Mouse (Mus musculus) kidney, postnatal 36 days (tissue): Measurements from ENCODE around the gene Mbd3l2.
"Not testable (repeated sequence)": the region's sequence is repeated elsewhere in the genome, so short reads cannot be mapped to it uniquely, and the experiment has no call there.

Experiments
- DNase-seq, 2 experiments: peaks; one replicate each; pipeline ENCODE4 v3.0.0; 2021 to 2022; ENCODE audit warnings: mixed read lengths in 2 of 2

The Mbd3l2 gene

GRCm38 (mm10) chr9:18430354-18430753, at the start of gene Mbd3l2:
Mbd3l2 (plus strand) TSS chr9:18430654.
- DNase-seq: no peak

- DNase-seq: peak in 1 of 2 experiments; percentile 12
These were observed 44.7 kb upstream of the Mbd3l2 start for GRCm38 (mm10) chr9:18385782-18386181.

- DNase-seq: no peak
These were observed 30.8 kb upstream of the Mbd3l2 start for GRCm38 (mm10) chr9:18399629-18400028.

- DNase-seq: not testable (repeated sequence)
These were observed 27.6 kb upstream of the Mbd3l2 start, which contains the start of gene Naalad2 for GRCm38 (mm10) chr9:18402895-18403294. Naalad2 (minus strand) TSS chr9:18402995.

GRCm38 (mm10) chr9:18404118-18404517, 26.3 kb upstream of the Mbd3l2 start, which contains the start of gene Ubtfl1:
Ubtfl1 (plus strand) TSS chr9:18404418.
- no peak for DNase-seq

GRCm38 (mm10) chr9:18412371-18412770, 18.1 kb upstream of the Mbd3l2 start:
- DNase-seq: not testable (repeated sequence)

GRCm38 (mm10) chr9:18431687-18432086, 1.2 kb downstream of the Mbd3l2 start:
- DNase-seq: no peak

GRCm38 (mm10) chr9:18456520-18456919, 26.1 kb downstream of the Mbd3l2 start:
- DNase-seq: no peak

- no peak for DNase-seq
These were observed 36.9 kb downstream of the Mbd3l2 start for GRCm38 (mm10) chr9:18467350-18467749.

- DNase-seq: no peak
These were observed 37.6 kb downstream of the Mbd3l2 start for GRCm38 (mm10) chr9:18468005-18468404.

- peak; percentile 50 to 79 for DNase-seq
These were observed 43.1 kb downstream of the Mbd3l2 start for GRCm38 (mm10) chr9:18473324-18474128.

- no peak for DNase-seq
These were observed 47.7 kb downstream of the Mbd3l2 start, which contains the start of the genes Zfp558 and Mbd3l1 for GRCm38 (mm10) chr9:18478168-18478567. Zfp558 (minus strand) TSS chr9:18478268. Mbd3l1 (plus strand) TSS chr9:18478359.
